Mouse (Mus musculus) neural tube, embryonic 14.5 days (tissue): ENCODE data around the gene Gm36210. TPM values are rescaled to one million over a fixed set of nuclear protein-coding genes. Genes with fewer than 3 reads are reported as not detected.

Source experiments
- ATAC-seq: fragments of 200-750 bp; cut with Nextera tagmentation; 2 replicates; pipeline ENCODE4 v1.8.0; 2017; ENCODE audit warnings: low read depth, mild to moderate bottlenecking, moderate TSS enrichment, moderate library complexity
- H3K27ac ChIP-seq: fragments of 300-500 bp; sonication (generic); 2 replicates; pipeline ENCODE4 v1.5.1; 2014; ENCODE audit warnings: low read depth, mild to moderate bottlenecking, control low read depth, low read length, moderate library complexity, mixed read lengths
- H3K27me3 ChIP-seq: fragments of 300-500 bp; sonication (generic); 2 replicates; pipeline ENCODE4 v1.6.1; 2014; ENCODE audit warnings: low read length; ENCODE audit not compliant: control insufficient read depth, insufficient read depth
- H3K36me3 ChIP-seq: fragments of 300-500 bp; sonication (generic); 2 replicates; pipeline ENCODE4 v1.6.1; 2014; ENCODE audit warnings: low read length, mixed read lengths; ENCODE audit not compliant: control insufficient read depth, insufficient read depth
- H3K4me1 ChIP-seq: fragments of 300-500 bp; sonication (generic); 2 replicates; pipeline ENCODE4 v1.6.1; 2014; ENCODE audit warnings: low read length; ENCODE audit not compliant: control insufficient read depth, insufficient read depth
- H3K4me2 ChIP-seq: fragments of 300-500 bp; sonication (generic); 2 replicates; pipeline ENCODE4 v1.6.1; 2014; ENCODE audit warnings: mild to moderate bottlenecking, low read depth, low read length, control low read depth
- H3K4me3 ChIP-seq: fragments of 300-500 bp; sonication (generic); 2 replicates; pipeline ENCODE4 v1.5.1; 2014; ENCODE audit warnings: low read depth, low read length, control low read depth, mixed read lengths
- H3K9ac ChIP-seq: fragments of 300-500 bp; sonication (generic); replicated peaks from 2 replicates; pipeline ENCODE4 v1.6.1; 2014; ENCODE audit warnings: low read depth, mild to moderate bottlenecking, control low read depth, low read length, mixed read lengths
- H3K9me3 ChIP-seq: fragments of 300-500 bp; sonication (generic); 2 replicates; pipeline ENCODE4 v1.6.1; 2016; ENCODE audit warnings: low read length; ENCODE audit not compliant: control insufficient read depth
- WGBS: fragments of 180-500 bp; shearing (Covaris S2); extraction: QIAGEN DNeasy Blood & Tissue Kit; methylation state at CpG from one replicate; pipeline ENCODE4 v1.1.7; 2014; 5-methylcytosine and 5-hydroxymethylcytosine counted together
- polyA plus RNA-seq: library from polyadenylated mRNA; unstranded; fragments of >200 nt; fragmentation: Nextera tagmentation; extraction: Ambion mirVana; gene quantifications from 2 replicates; pipeline ENCODE4 v1.2.1, GENCODE M21; 2014

The Gm36210 gene
- polyA plus RNA-seq, 1 experiment from 2014 or later: 0.37 TPM

DNA sequence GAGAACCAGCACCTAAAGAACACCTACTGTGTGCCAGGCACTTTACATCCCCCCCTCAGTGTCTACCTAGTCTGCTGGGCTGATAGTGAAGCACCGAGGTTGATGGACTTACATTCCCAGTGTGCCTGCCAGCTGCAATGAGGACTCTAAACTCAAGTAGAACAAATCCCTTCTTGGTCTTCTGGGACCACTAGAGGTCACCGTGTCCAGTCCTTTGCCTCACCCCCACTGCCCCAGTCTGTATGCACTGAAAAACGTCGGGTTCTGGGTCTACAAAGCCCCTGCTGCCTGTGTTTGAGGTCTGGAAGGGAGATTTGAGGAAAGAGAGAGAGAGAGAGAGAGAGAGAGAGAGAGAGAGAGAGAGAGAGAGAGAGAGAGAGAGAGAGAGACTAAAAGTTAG is 18.2 kb upstream of the Gm36210 start:
- Histone ChIP-seq H3K27ac (peak overlapping the region; percentile 98; the same call in 1 of the 2 replicates), H3K9me3 (no peaks in the 10 kb centered on the region), H3K27me3 (no peaks in the 10 kb centered on the region), H3K4me1 (peaks cover 34% of the 10 kb centered on the region), H3K4me3 (no peak overlapping the region; the same call in 1 of the 2 replicates), H3K36me3 (peaks cover 14% of the 10 kb centered on the region), H3K4me2 (peak overlapping the region; percentile 60), H3K9ac (peak overlapping the region; percentile 57; the same call in 1 of the 2 replicates)
- ATAC-seq: no peak
- WGBS: 6% methylated on average over 4 of the region's 4 CpGs

DNA sequence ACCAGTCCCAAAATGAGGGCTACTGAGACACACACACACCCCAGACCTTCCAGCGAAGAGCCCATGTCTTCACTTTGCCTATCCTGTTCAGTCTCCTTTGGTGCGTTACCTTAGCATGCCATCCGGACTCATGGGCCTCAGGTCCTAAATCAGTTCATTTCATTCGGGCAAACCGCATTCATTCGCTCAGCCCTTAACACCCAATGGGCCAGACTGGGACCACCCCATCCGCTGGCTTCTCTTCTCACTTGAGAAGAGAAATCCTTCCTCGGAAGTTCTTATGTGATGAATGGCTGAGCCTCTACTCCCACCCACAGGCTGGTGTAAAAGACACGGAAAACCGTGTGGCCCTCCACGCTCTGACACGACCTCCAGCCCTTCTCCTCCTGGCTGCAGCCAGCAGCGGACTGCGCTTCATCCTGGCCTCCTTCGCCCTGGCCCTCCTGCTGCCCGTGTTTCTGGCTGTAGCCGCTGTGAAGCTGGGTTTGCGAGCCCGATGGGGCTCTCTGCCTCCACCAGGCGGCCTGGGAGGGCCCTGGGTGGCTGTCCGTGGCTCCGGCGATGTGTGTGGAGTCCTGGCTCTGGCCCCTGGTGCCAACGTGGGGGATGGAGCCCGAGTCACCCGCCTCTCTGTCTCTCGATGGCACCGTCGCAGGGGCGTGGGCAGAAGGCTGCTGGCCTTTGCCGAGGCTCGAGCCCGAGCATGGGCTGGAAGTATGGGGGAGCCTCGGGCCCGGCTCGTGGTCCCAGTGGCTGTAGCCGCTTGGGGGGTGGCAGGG is 17.5 kb upstream of the Gm36210 start:
- peak overlapping the region; percentile 25 for H3K4me3 ChIP-seq
- H3K4me1 ChIP-seq: peaks cover 34% of the 10 kb centered on the region
- peak overlapping the region; percentile 57 for H3K9ac ChIP-seq
- peak overlapping the region; percentile 60 for H3K4me2 ChIP-seq
- peak; percentile 16 for ATAC-seq
- H3K27me3 ChIP-seq: no peaks in the 10 kb centered on the region
- WGBS: 2% methylated on average over 37 of the region's 37 CpGs
- H3K27ac ChIP-seq: peak overlapping the region; percentile 98
- H3K36me3 ChIP-seq: peaks cover 20% of the 10 kb centered on the region
- H3K9me3 ChIP-seq: no peaks in the 10 kb centered on the region

DNA sequence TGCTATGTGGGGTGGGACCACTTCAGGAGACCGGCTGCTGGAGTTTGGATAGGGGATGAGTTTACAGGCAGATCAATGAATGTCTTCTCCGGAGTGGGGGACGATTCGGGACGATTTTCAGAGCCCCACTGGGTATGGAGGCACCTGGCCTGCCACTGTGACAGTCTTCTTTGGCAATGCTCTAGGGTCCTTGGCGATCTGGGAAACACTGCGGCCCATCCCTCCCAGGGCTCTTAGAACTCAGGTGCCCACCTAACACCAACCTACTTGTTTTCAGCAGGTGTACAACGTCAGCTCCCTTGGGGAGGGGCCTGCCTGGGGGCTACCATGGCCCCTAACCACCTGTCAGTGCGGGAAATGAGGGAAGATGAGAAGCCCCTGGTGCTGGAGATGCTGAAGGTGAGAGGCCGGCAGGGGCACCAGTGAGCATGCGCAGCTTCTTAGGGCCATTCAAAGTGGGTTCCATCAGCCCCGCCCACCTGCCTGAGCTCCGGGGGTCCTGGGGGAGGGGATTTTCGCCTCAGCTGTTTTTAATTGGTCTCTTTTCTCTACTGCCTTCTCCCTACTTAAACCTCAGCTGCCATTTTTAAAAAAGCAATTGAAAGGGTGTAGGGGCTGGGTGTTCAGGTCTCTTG is 16.7 kb upstream of the Gm36210 start:
- peak overlapping the region; percentile 57 for H3K9ac ChIP-seq
- H3K4me1 ChIP-seq: peaks cover 34% of the 10 kb centered on the region

DNA sequence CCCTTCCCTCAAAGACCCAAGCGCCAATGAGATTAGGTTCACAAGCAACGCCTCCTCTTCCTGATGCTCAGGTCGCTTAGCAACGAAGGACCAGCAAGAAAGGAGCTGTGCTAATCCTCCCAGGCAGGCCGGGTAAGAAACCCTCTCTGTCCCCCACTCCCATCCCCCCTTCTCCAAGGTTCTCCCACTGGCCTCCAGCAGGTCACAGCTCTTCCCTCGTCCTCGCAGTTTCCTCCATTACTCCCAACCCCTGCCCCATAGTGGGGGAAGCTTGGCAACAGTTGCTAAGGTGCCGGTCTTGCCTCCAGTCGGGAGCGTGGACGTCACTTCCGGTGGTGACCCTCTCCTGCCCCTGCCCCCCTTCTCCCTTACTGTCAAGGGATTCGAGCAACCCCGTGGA is 16.2 kb upstream of the Gm36210 start:
- Histone ChIP-seq H3K4me2 (peak overlapping the region; percentile 60), H3K9me3 (no peaks in the 10 kb centered on the region), H3K4me3 (peak overlapping the region; percentile 25), H3K4me1 (peaks cover 34% of the 10 kb centered on the region), H3K36me3 (peaks cover 21% of the 10 kb centered on the region), H3K27me3 (no peaks in the 10 kb centered on the region), H3K9ac (peak overlapping the region; percentile 32), H3K27ac (peak overlapping the region; percentile 98)
- WGBS: under 1% methylated on average over 14 of the region's 14 CpGs
- peak; percentile 81 for ATAC-seq

More for the DNA sequence above, 16.7 kb upstream of the Gm36210 start:
- Histone ChIP-seq H3K36me3 (peaks cover 21% of the 10 kb centered on the region), H3K9me3 (no peaks in the 10 kb centered on the region), H3K4me2 (peak overlapping the region; percentile 60), H3K27me3 (no peaks in the 10 kb centered on the region), H3K4me3 (peak overlapping the region; percentile 25), H3K27ac (peak overlapping the region; percentile 98)
- under 1% methylated on average over 14 of the region's 14 CpGs for WGBS
- ATAC-seq: peak; percentile 62

DNA sequence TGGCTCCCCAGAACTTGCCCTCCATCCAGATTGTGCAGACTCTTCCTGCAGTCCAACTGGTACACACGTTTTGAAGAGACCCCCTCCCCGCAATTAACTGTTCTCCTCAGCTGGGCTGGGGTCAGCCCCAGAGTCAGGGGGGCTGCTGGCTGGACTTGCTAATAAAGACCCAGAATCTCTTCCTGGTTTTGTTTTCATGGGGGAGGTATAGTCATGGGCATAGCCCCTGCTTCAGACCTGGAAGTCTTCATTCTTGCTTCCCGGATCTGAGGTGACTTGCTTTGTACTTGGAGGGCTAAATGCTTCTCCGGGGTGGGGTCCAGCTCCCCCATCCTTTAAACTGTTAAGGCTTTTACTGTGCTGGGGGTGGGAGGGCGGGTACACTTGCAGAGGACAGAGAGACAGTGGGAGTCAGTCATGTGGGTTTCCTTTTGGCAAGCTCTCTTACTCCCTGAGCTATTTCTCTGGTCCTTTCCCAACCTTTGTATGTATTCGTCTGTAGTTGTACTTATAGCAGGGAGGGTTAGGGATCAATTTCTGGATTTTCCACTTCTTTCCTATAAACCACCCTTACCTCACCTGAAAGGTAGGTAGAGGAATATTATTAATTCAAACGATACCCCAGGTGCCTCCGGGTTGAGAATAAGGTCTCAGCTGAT is 15.6 kb upstream of the Gm36210 start, which contains the start of gene Nat14:
Nat14 (plus strand) TSS at position 205 of the 659 bp plus-strand sequence.
- no peaks in the 10 kb centered on the region for H3K27me3 ChIP-seq
- peaks cover 36% of the 10 kb centered on the region for H3K4me1 ChIP-seq
- 30% methylated on average over 8 of the region's 8 CpGs for WGBS
- ATAC-seq: no peak
- peaks cover 21% of the 10 kb centered on the region for H3K36me3 ChIP-seq
- H3K4me2 ChIP-seq: peak within 1 kb of the TSS; percentile 60
- H3K9ac ChIP-seq: peak within 1 kb of the TSS; percentile 32
- H3K9me3 ChIP-seq: no peaks in the 10 kb centered on the region
- peak within 1 kb of the TSS; percentile 98 for H3K27ac ChIP-seq
- H3K4me3 ChIP-seq: peak within 1 kb of the TSS; percentile 25

DNA sequence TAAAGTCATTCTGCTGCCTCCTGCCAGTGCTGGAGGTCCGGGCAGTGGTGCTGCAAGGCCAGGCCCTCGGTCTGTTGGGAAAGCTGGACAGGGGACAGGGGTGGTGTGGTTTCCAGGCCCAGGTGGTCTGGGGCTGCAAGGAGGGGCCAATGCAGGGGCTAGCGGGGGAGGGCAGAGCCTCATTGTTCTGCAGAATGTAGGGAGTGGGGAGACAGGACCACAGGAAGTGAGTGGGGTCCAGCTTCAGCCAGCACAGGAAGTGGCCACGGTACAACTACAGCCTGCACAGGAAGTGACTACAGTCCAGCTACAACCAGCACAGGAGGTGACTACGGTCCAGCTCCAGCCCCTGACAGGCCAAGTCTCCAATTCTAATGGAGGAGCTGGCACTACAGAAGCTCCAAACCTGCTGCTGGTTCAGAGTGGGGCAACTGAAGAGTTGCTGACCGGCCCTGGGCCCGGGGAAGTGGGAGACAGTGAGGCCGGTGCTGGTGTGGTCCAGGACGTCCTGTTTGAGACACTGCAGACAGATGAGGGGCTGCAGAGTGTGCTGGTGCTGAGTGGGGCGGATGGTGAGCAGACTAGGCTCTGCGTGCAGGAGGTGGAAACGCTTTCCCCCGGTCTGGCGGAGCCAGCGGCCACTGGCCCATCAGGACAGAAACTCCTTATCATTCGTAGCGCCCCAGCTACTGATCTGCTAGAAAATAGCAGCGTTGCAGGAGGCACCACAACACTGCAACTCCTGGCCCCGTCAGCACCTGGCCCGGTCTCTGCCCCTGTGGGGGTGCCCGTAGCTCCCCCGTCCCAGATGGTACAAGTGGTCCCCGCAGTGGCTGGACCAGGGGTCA is 14.9 kb upstream of the Gm36210 start:
- peak overlapping the region; percentile 60; the same call in 1 of the 2 replicates for H3K4me2 ChIP-seq
- peaks cover 21% of the 10 kb centered on the region for H3K36me3 ChIP-seq
- 58% methylated on average over 22 of the region's 23 CpGs for WGBS
- no peaks in the 10 kb centered on the region for H3K27me3 ChIP-seq
- no peak overlapping the region for H3K9ac ChIP-seq
- peaks cover 44% of the 10 kb centered on the region for H3K4me1 ChIP-seq
- H3K27ac ChIP-seq: peak overlapping the region; percentile 98
- ATAC-seq: no peak
- H3K9me3 ChIP-seq: no peaks in the 10 kb centered on the region
- H3K4me3 ChIP-seq: no peak overlapping the region

DNA sequence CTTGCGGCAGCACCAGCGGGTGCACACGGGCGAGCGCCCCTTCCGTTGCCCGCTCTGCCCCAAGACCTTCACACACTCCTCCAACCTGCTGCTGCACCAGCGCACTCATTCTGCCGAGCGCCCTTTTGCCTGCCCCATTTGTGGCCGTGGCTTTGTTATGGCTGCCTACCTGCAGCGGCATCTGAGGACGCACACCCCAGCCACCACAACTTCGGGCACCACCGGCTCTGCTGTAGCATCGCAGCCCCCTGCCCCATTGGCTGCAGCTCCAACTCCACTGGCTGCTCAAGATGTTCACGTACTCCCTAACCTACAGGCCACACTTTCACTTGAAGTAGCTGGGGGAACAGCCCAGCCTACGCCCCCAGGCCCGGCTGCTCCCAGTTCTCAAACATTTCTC is 14.2 kb upstream of the Gm36210 start:
- no peak overlapping the region for H3K4me2 ChIP-seq
- peaks cover 38% of the 10 kb centered on the region for H3K4me1 ChIP-seq
- 88% methylated on average over 19 of the region's 19 CpGs for WGBS
- H3K36me3 ChIP-seq: peaks cover 21% of the 10 kb centered on the region
- no peak for ATAC-seq
- no peaks in the 10 kb centered on the region for H3K27me3 ChIP-seq
- no peak overlapping the region for H3K4me3 ChIP-seq
- H3K9ac ChIP-seq: no peak overlapping the region
- H3K27ac ChIP-seq: no peak overlapping the region; the same call in 1 of the 2 replicates
- no peaks in the 10 kb centered on the region for H3K9me3 ChIP-seq

DNA sequence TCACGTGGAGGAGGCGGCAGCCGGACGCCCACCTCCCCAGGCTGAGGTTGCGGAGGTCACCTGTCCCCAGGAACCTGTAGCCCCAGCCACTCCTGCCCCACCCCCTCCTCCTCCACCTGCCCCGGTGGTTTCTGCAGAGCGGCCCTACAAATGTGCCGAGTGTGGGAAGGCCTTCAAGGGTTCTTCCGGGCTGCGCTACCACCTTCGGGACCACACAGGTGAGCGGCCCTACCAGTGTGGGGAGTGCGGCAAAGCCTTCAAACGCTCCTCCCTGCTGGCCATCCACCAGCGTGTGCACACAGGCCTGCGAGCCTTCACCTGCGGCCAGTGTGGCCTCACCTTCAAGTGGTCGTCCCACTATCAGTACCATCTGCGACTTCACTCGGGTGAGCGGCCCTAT is 13.7 kb upstream of the Gm36210 start:
- Histone ChIP-seq H3K4me1 (peaks cover 36% of the 10 kb centered on the region), H3K27me3 (no peaks in the 10 kb centered on the region)

More for the DNA sequence above, 13.7 kb upstream of the Gm36210 start:
- WGBS: 90% methylated on average over 21 of the region's 21 CpGs
- no peak for ATAC-seq
- Histone ChIP-seq H3K9ac (no peak overlapping the region), H3K4me2 (no peak overlapping the region), H3K36me3 (peaks cover 21% of the 10 kb centered on the region), H3K4me3 (no peak overlapping the region), H3K9me3 (no peaks in the 10 kb centered on the region), H3K27ac (no peak overlapping the region)
